Comparison of ENCODE assay signal across 7 mouse cellular contexts in genomic region chr11:53243199-53243598, GRCm38 (mm10). TPM values are rescaled to one million over a fixed set of nuclear protein-coding genes. Genes with fewer than 3 reads are reported as not detected.
DNase-seq lines count a peak whose midpoint lies in the region; ATAC-seq lines count a peak whose summit lies in the region.

No protein-coding gene starts in this region.

- H3K4me1 ChIP-seq in hindbrain, embryonic 11.5 days (replicated peaks; ENCODE audit: control insufficient read depth, insufficient read depth, low read length), result no peaks in the 10 kb centered on the region
- no peaks in the 10 kb centered on the region for H3K4me1 ChIP-seq in hindbrain, embryonic 16.5 days (ENCODE audit: control insufficient read depth, insufficient read depth, low read depth, low read length)
- H3K4me1 ChIP-seq in embryonic facial prominence, embryonic 14.5 days (ENCODE audit: control insufficient read depth, insufficient read depth, low read length), result no peaks in the 10 kb centered on the region

- H3K27me3 ChIP-seq in hindbrain, embryonic 11.5 days (ENCODE audit: control insufficient read depth, insufficient read depth, low read length), result no peaks in the 10 kb centered on the region
- no peaks in the 10 kb centered on the region for H3K27me3 ChIP-seq in hindbrain, embryonic 16.5 days (replicated peaks; ENCODE audit: control insufficient read depth, insufficient read depth, low read length)
- H3K27me3 ChIP-seq in embryonic facial prominence, embryonic 14.5 days (replicated peaks; ENCODE audit: control insufficient read depth, insufficient read depth, low read length), result no peaks in the 10 kb centered on the region

- no peak overlapping the region for H3K4me3 ChIP-seq in hindbrain, embryonic 11.5 days (ENCODE audit: low read depth, low read length)
- H3K4me3 ChIP-seq in hindbrain, embryonic 16.5 days (ENCODE audit: low read length), result no peak overlapping the region
- H3K4me3 ChIP-seq in embryonic facial prominence, embryonic 14.5 days (ENCODE audit: low read depth, low read length), result no peak overlapping the region

- peak; percentile 68 for DNase-seq in hindbrain, embryonic 11.5 days (ENCODE audit: low spot score)
- DNase-seq in 416B (ENCODE audit: low read depth) (peak; percentile 26), ES-CJ7 (ENCODE audit: low read depth, low spot score) (peak; percentile 67)
- peak; percentile 5 for DNase-seq in embryonic facial prominence, embryonic 14.5 days (ENCODE audit: low spot score)
- peak; percentile 41 for DNase-seq in mesoderm, embryonic 11.5 days (ENCODE audit: low read depth, low spot score)
- DNase-seq in layer of hippocampus, adult 11-12 months (ENCODE audit: low spot score), result no peak

- 49% methylated on average over 11 of the region's 11 CpGs for WGBS in hindbrain, embryonic 11.5 days
- 49% methylated on average over 11 of the region's 11 CpGs for WGBS in hindbrain, embryonic 16.5 days
- 45% methylated on average over 11 of the region's 11 CpGs for WGBS in embryonic facial prominence, embryonic 14.5 days

- H3K4me2 ChIP-seq in hindbrain, embryonic 11.5 days (replicated peaks; ENCODE audit: low read depth, low read length), result no peak overlapping the region
- H3K4me2 ChIP-seq in hindbrain, embryonic 16.5 days (ENCODE audit: low read length), result no peak overlapping the region
- no peak overlapping the region for H3K4me2 ChIP-seq in embryonic facial prominence, embryonic 14.5 days (ENCODE audit: low read depth, low read length)

- no peak for ATAC-seq in hindbrain, embryonic 11.5 days (ENCODE audit: low FRiP score)
- no peak for ATAC-seq in hindbrain, embryonic 16.5 days
- no peak for ATAC-seq in embryonic facial prominence, embryonic 14.5 days (ENCODE audit: low read depth)

- no peak overlapping the region for H3K9ac ChIP-seq in hindbrain, embryonic 11.5 days (ENCODE audit: low read depth, low read length)
- H3K9ac ChIP-seq in hindbrain, embryonic 16.5 days (ENCODE audit: low read depth, low read length), result no peak overlapping the region
- no peak overlapping the region for H3K9ac ChIP-seq in embryonic facial prominence, embryonic 14.5 days (ENCODE audit: low read depth, low read length)

- no peaks in the 10 kb centered on the region for H3K36me3 ChIP-seq in hindbrain, embryonic 11.5 days (ENCODE audit: control insufficient read depth, insufficient read depth, low read length)
- H3K36me3 ChIP-seq in hindbrain, embryonic 16.5 days (ENCODE audit: control insufficient read depth, insufficient read depth, low read length), result no peaks in the 10 kb centered on the region
- no peaks in the 10 kb centered on the region for H3K36me3 ChIP-seq in embryonic facial prominence, embryonic 14.5 days (ENCODE audit: control insufficient read depth, insufficient read depth, low read length)

- H3K27ac ChIP-seq in hindbrain, embryonic 11.5 days (ENCODE audit: low read depth, low read length), result no peak overlapping the region
- H3K27ac ChIP-seq in hindbrain, embryonic 16.5 days (ENCODE audit: low read depth, low read length), result no peak overlapping the region
- no peak overlapping the region for H3K27ac ChIP-seq in embryonic facial prominence, embryonic 14.5 days (replicated peaks; ENCODE audit: low read depth, low read length)

- H3K9me3 ChIP-seq in hindbrain, embryonic 11.5 days (ENCODE audit: control insufficient read depth, low read length), result no peaks in the 10 kb centered on the region
- H3K9me3 ChIP-seq in hindbrain, embryonic 16.5 days (ENCODE audit: control insufficient read depth, low read length), result no peaks in the 10 kb centered on the region
- no peaks in the 10 kb centered on the region for H3K9me3 ChIP-seq in embryonic facial prominence, embryonic 14.5 days (ENCODE audit: control insufficient read depth, low read length)

RNA-seq across cellular contexts. Expression of gene Hspa4, which starts 57.1 kb away (rescaled TPM):
- 112 and 115 TPM in 2 replicates for polyA plus RNA-seq in hindbrain, embryonic 11.5 days (2014; fragmentation: Nextera tagmentation; extraction: Ambion mirVana)
- polyA plus RNA-seq in hindbrain, embryonic 16.5 days (2015; fragmentation: Nextera tagmentation; extraction: Ambion mirVana), result 41.0 and 41.5 TPM in 2 replicates
- polyA plus RNA-seq in embryonic facial prominence, embryonic 14.5 days (2014; fragmentation: Nextera tagmentation; extraction: Ambion mirVana), result 85.8 and 86.5 TPM in 2 replicates
